Mouse (Mus musculus): ENCODE data around the gene Prss54.

Gene Prss54

DNA sequence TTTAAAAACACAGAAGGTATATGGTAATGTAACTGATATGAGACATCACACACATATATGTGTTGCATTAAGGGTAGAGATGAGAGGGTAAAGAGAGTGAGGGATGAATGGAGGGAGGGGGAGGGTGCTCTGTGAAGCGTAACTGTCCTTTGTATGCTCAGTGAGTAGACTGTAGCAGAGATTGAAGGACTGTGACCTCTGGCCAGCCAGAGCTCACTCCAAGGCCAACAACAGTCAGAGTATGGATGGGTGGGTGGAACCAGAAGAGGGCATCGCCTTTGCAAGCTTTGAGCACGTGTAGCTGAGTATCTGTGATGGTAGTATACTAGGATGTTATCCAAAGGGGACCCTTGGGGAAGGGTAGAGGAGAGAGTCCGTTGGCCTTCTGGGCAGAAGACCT lies 24.6 kb downstream of the Prss54 start:
- DNase-seq (ENCODE audit: low read depth, low spot score): no peak

DNA sequence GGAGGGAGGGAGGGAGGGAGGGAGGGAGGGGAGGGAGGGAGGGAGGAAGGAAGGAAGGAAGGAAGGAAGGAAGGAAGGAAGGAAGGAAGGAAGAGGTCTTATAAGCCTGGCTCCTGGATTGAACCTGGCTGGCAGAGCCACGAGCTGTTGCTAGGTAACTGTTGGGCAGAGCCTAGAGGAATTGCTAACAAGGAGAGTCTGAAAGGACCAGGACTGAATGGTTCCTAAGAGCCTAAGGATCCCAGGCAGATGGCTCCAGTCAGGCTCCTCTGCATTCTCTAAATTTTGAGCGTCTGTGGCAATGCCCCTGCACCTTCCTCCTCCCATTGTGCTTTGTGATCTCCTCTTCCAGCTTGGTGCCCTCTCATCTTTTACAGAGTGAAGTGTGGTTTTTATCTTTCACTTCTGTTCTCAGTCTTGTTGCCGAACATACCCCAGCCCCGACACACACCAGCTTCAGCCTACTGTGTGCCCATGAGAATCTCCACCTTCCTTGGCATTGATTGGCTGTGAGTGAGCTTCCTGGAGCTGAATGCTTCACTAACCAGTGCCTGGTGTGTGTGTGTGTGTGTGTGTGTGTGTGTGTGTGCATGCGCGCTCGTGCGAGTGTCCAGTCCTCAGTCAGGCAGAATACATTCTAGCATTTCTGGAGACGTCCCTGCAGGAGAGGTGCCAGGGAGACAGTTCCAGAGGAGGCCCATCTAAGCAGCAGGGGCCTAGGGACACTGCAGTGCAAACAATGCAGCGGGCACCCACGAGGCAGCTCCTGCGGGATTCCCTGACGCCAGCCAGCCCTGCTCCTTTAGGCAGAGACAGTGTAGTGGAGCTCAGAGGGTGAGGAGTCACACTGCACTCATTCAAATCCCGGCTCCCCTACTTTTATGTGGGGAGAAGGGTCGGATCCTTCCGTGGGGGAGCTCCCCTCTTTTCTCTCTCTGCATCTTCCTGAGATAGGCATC lies 26.0 kb downstream of the Prss54 start:
- peak; percentile 45 for DNase-seq (ENCODE audit: low read depth, low spot score)

GRCm38 (mm10) chr8:95547931-95548330 lies 28.2 kb downstream of the Prss54 start:
- peak; percentile 50 for DNase-seq (ENCODE audit: low read depth, low spot score)

DNA sequence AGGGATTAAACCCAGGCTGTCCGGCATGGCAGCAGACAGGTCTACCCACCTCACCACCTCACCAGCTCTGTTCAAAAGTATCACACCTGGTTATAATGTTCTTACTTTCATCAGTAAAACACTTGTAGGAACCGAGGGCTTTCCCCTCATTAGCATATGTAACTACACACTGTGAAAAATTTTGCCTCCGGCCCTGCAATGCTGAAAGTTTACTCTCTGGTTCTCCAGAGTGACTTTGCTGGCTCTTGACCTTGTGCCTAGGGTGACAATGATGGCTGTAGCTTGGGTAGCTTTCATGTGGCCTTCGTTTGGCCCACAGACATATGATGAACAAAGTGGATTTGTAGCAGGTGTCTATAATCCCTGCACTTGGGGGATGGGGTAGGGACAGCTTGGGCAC lies 29.2 kb downstream of the Prss54 start:
- DNase-seq (ENCODE audit: low read depth, low spot score): no peak

GRCm38 (mm10) chr8:95545815-95546214 lies 30.3 kb downstream of the Prss54 start:
- peak; percentile 81 for DNase-seq (ENCODE audit: low read depth, low spot score)

DNA sequence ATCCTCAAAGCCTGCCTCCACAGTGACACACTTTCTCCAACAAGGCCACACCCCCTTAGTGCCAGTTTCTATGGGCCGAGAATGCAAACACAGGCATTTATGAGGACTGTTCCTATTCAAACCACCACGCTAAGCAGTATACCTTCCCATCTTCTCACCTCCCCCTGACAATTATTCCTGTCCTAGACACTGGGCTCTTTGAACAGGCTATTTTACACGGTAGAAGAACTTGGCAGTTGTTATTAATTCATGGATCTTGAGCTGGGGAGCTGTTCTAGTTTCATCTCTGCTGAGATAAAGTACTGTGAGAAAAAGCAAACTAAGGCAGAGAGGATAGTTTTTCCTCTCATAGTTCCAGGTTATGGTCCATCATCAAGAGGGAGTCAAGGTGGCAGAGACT lies 33.1 kb downstream of the Prss54 start:
- no peak for DNase-seq (ENCODE audit: low read depth, low spot score)

DNA sequence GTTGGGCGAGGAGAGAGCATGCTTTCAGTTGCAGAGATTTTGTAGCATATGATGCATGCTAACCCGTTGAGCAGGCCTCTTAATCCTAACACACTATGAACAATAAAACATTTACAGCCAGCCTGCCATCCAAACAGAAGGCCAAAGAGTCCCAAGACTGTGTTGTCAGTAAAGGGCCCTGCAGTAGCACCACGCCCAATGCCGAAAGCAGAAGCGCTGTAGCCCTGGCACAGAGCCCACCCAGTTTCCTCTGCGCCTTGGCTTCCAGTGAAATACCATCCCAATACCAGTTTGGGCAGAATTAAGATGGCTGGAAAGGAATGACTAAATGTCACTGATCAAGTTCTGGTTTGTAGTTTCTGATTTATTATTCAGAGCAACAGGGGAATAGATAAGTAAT lies 33.9 kb downstream of the Prss54 start:
- DNase-seq (ENCODE audit: low read depth, low spot score): no peak

GRCm38 (mm10) chr8:95539487-95539886 lies 36.7 kb downstream of the Prss54 start:
- DNase-seq (ENCODE audit: low read depth, low spot score): no peak

- peak; percentile 88 for DNase-seq (ENCODE audit: low read depth, low spot score)
Measured at GRCm38 (mm10) chr8:95533584-95534387, 42.4 kb downstream of the Prss54 start, which contains the start of gene Ccdc113. Gene Ccdc113, plus strand, starts transcription at chr8:95534085.

GRCm38 (mm10) chr8:95532206-95532605 lies 43.9 kb downstream of the Prss54 start:
- peak; percentile 76 for DNase-seq (ENCODE audit: low read depth, low spot score)

DNA sequence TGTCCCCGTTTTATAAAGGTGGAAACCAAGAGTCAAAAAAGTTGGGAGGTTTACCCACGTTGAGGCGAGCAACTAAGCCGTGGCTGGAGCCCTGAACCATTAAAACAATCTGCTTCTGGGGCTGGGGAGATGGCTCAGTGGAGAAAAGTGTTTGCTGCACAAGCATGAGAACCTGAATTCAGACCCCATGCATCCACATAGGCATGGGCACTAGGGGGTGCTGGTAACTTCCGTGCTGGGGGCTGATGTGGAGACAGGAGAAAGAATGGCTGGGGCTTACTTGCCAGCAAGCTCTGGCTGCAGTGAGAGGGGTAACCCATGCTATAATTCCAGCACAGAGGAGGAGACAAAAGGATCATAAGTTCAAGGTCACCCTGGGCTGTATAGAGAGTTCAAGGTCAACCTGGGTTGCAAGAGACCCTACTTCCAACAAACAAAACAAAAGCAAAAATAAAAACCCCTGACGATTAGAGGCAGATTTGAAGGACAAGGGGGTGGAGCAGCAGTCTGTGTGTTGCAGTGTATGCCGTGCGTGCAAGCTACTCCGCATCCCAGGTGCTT lies 47.3 kb downstream of the Prss54 start:
- DNase-seq (ENCODE audit: low read depth, low spot score): peak; percentile 74

- peak; percentile 37 for DNase-seq (ENCODE audit: low read depth, low spot score)
Measured at GRCm38 (mm10) chr8:95528194-95528593, 47.9 kb downstream of the Prss54 start.

DNA sequence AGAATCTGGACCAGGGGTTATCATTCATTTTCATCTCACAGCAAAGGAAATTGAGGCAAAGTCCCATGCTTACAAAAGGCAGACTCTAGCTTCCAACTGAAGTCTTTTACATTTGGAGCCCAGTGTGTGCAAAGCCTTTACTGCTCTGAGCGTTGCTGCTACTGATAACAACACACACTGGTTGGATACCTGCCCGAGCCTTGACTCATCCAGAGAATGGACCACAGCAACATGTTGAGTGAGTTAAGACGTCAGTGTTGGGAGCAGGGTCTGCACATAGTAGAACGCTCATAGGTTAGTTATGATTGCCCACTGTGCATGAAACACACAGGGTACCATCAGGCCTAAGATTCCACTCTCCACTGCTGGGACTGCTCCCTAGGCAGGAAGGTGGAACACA lies 52.1 kb downstream of the Prss54 start:
- DNase-seq (ENCODE audit: low read depth, low spot score): no peak

- DNase-seq (ENCODE audit: low read depth, low spot score): no peak
Measured at GRCm38 (mm10) chr8:95516928-95517327, 59.2 kb downstream of the Prss54 start.

GRCm38 (mm10) chr8:95513219-95513618 lies 62.9 kb downstream of the Prss54 start:
- DNase-seq (ENCODE audit: low read depth, low spot score): no peak

DNA sequence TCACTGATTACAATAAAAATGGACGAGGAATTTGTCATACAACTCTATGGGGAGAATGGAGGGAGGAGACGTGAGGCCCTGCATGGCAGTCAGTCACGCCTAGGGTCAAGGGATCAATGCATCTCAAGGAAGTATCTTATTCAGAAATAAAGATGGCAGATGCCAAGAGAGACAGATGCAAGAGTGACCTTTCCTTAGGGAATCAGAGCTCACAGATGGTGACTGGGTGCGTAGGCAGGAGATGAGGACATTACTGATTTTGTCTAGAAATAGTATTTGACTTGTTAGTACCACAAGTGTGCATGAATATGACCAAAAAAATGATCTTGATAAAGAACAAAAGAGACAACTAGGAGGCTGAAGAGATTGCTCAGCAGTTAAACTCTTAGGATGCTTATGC lies 63.9 kb downstream of the Prss54 start:
- no peak for DNase-seq (ENCODE audit: low read depth, low spot score)

Measured in ES-CJ7 (cell line).